Mouse (Mus musculus) lung, postnatal 0 days (tissue): ENCODE data around the gene Zdhhc5.

Experiments
- CTCF ChIP-seq: IDR thresholded peaks from 2 replicates; pipeline ENCODE4 v1.5.1; 2016; ENCODE audit warnings: antibody characterized with exemption, mild to moderate bottlenecking
- EP300 ChIP-seq: IDR thresholded peaks from 2 replicates; pipeline ENCODE4 v1.6.1; 2016; ENCODE audit warnings: antibody characterized with exemption, mild to moderate bottlenecking, control low read depth

DNA sequence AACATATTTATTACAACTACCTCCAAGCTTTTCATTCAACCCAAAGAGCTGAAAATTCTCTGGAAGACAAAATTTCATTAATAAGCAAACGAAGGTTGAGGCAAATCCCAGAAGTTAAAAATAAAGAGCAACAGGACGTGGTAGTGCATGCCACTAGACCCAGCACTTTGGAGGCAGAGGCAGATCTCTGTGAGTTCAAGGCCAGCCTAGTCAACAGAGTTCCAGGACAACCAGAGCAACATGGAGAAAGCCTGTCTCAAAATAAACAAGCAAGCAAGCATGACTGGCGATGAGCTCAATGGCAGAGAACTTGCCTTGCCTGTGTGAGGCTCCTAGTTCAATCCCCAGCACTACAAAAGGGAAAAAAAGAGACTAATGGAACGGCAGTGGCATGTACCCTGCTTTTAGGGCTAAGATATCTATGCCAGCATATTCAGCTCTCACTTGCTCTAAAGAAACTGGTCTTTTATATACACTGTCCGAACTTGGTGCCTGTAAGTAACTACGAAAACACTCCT, 67.9 kb downstream of the Zdhhc5 start:
- TF ChIP-seq CTCF = no peak
- no peak for TF ChIP-seq EP300
